Mouse (Mus musculus): ENCODE data around the gene Cacng2. TPM values are rescaled to one million over a fixed set of nuclear protein-coding genes. Genes with fewer than 3 reads are reported as not detected.

Cacng2 gene
- polyA plus RNA-seq, 1 experiment from 2014 or later: not detected

- H3K4me3 ChIP-seq: no peak overlapping the region
- H3K9me3 ChIP-seq (replicated peaks): no peaks in the 10 kb centered on the region
- ATAC-seq: no peak
- peaks cover 5% of the 10 kb centered on the region; the same call in 1 of the 2 replicates for H3K4me1 ChIP-seq
- 31% methylated on average over 5 of the region's 5 CpGs for WGBS (ENCODE audit: insufficient replicate concordance)
- H3K27me3 ChIP-seq (replicated peaks): peaks cover 4% of the 10 kb centered on the region; the same call in 1 of the 2 replicates
- H3K27ac ChIP-seq: no peak overlapping the region
- no peaks in the 10 kb centered on the region for H3K36me3 ChIP-seq
- H3K4me2 ChIP-seq: no peak overlapping the region
- no peak overlapping the region; the same call in 1 of the 2 replicates for H3K9ac ChIP-seq
Observed at GRCm38 (mm10) chr15:78001400-78001799, 118.4 kb downstream of the Cacng2 start.

DNA sequence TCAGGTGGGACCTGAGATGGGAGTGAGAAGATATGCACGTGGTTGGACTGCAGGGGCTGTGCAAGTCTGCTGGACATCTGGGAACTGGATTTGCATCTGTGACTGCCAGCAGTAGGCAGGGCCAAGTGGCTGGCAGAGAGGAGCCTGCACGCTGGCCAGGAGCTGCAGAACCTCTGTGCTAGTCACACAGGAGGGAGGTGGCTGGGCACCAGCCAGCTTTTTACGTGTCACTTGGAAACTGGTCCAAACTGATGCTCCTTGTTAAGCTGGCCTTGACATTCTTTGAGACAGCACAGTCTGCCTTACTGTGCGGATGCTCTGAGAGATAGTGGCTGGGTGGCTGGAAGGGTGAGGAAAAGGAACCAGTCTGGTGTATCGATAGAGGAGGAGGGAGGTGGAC is 131.3 kb downstream of the Cacng2 start:
- no peak overlapping the region for H3K4me3 ChIP-seq
- H3K4me2 ChIP-seq: no peak overlapping the region
- H3K36me3 ChIP-seq: no peaks in the 10 kb centered on the region
- no peaks in the 10 kb centered on the region for H3K9me3 ChIP-seq (replicated peaks)
- H3K9ac ChIP-seq: no peak overlapping the region
- 57% methylated on average over 5 of the region's 5 CpGs for WGBS (ENCODE audit: insufficient replicate concordance)
- no peaks in the 10 kb centered on the region for H3K4me1 ChIP-seq
- no peak for ATAC-seq
- H3K27ac ChIP-seq: no peak overlapping the region
- peaks cover 13% of the 10 kb centered on the region for H3K27me3 ChIP-seq (replicated peaks)

DNA sequence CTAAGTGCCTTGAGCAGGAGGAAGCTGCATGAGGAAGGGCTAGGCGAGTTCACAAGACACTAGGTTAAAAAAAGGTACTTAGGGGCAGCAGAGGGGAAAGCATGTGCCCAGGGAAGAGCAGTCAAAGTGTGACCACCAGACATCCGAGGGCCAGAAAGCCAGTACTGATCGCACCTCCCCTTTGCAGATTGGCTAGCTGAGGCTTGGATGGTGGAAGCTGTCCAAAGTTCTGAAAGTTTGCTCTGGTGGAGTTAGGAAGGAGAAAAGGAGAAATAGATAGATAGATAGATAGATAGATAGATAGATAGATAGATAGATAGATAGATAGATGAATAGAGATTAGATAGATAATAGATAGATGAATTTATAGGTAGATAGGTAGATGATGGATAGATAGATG is 136.4 kb downstream of the Cacng2 start:
- Histone ChIP-seq H3K4me1 (peaks cover 1% of the 10 kb centered on the region; the same call in 1 of the 2 replicates), H3K4me3 (no peak overlapping the region), H3K27me3 (replicated peaks) (peaks cover 44% of the 10 kb centered on the region), H3K36me3 (no peaks in the 10 kb centered on the region), H3K27ac (no peak overlapping the region), H3K4me2 (no peak overlapping the region), H3K9ac (no peak overlapping the region), H3K9me3 (replicated peaks) (no peaks in the 10 kb centered on the region)
- no peak for ATAC-seq
- WGBS (ENCODE audit: insufficient replicate concordance): 15% methylated on average over 3 of the region's 3 CpGs

GRCm38 (mm10) chr15:77982195-77982939 is 137.5 kb downstream of the Cacng2 start:
- Histone ChIP-seq H3K36me3 (no peaks in the 10 kb centered on the region), H3K4me1 (peaks cover 12% of the 10 kb centered on the region), H3K9ac (no peak overlapping the region), H3K27me3 (replicated peaks) (peaks cover 44% of the 10 kb centered on the region), H3K4me2 (no peak overlapping the region), H3K4me3 (no peak overlapping the region), H3K9me3 (replicated peaks) (no peaks in the 10 kb centered on the region), H3K27ac (no peak overlapping the region)
- no peak for ATAC-seq
- 26% methylated on average over 18 of the region's 18 CpGs for WGBS (ENCODE audit: insufficient replicate concordance)

DNA sequence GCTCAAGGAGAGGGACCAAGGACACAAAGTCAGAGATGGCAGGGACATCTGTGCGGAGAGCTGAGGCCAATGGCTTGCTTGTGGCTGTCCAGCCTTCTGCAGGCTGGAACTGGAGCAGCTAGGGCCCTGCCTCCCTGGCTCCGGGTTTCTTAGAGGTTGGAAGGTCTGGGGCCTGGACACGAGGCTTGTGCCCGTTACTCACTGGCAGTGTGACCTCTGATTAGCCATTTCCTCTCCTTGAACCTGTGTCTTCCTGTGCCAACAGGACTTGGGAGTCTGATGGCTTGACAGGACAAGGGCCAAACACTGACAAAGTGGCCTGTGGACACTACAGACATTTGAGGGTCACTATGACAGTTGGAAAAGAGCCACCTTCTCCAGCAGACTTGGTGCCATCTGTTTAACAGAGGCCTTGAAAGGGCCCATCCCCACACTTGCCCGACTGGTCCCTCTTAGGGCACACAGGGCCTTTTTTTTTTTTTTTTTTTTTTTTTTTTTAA is 138.6 kb downstream of the Cacng2 start:
- H3K36me3 ChIP-seq: no peaks in the 10 kb centered on the region
- H3K27ac ChIP-seq: no peak overlapping the region
- H3K27me3 ChIP-seq (replicated peaks): peaks cover 44% of the 10 kb centered on the region
- WGBS (ENCODE audit: insufficient replicate concordance): 54% methylated on average over 5 of the region's 5 CpGs
- no peak for ATAC-seq
- no peak overlapping the region for H3K4me3 ChIP-seq
- H3K9me3 ChIP-seq (replicated peaks): no peaks in the 10 kb centered on the region
- H3K9ac ChIP-seq: no peak overlapping the region
- peaks cover 22% of the 10 kb centered on the region for H3K4me1 ChIP-seq
- H3K4me2 ChIP-seq: no peak overlapping the region

- ATAC-seq: no peak
- no peak overlapping the region for H3K4me2 ChIP-seq
- no peak overlapping the region for H3K27ac ChIP-seq
- H3K27me3 ChIP-seq (replicated peaks): peaks cover 39% of the 10 kb centered on the region
- no peak overlapping the region for H3K4me3 ChIP-seq
- H3K4me1 ChIP-seq: peaks cover 39% of the 10 kb centered on the region
- 78% methylated on average over 10 of the region's 10 CpGs for WGBS (ENCODE audit: insufficient replicate concordance)
- no peak overlapping the region for H3K9ac ChIP-seq
- H3K9me3 ChIP-seq (replicated peaks): no peaks in the 10 kb centered on the region
- no peaks in the 10 kb centered on the region for H3K36me3 ChIP-seq
Observed at GRCm38 (mm10) chr15:77979427-77979865, 140.4 kb downstream of the Cacng2 start.

GRCm38 (mm10) chr15:77977663-77978062 is 142.2 kb downstream of the Cacng2 start:
- H3K4me1 ChIP-seq: peaks cover 56% of the 10 kb centered on the region
- peaks cover 28% of the 10 kb centered on the region for H3K27me3 ChIP-seq (replicated peaks)
- no peaks in the 10 kb centered on the region for H3K9me3 ChIP-seq (replicated peaks)
- H3K36me3 ChIP-seq: no peaks in the 10 kb centered on the region
- H3K4me2 ChIP-seq: peak overlapping the region; percentile 36
- no peak overlapping the region for H3K4me3 ChIP-seq
- H3K9ac ChIP-seq: no peak overlapping the region
- peak; percentile 51; the same call in 1 of the 2 replicates for ATAC-seq
- H3K27ac ChIP-seq: peak overlapping the region; percentile 61
- 43% methylated on average over 3 of the region's 3 CpGs for WGBS (ENCODE audit: insufficient replicate concordance)

GRCm38 (mm10) chr15:77974165-77974841 is 145.5 kb downstream of the Cacng2 start:
- H3K4me3 ChIP-seq: peak overlapping the region; percentile 17
- no peaks in the 10 kb centered on the region; the same call in 1 of the 2 replicates for H3K36me3 ChIP-seq
- H3K4me2 ChIP-seq: peak overlapping the region; percentile 64
- H3K9me3 ChIP-seq (replicated peaks): no peaks in the 10 kb centered on the region
- peaks cover 4% of the 10 kb centered on the region for H3K27me3 ChIP-seq (replicated peaks)
- H3K4me1 ChIP-seq: peaks cover 76% of the 10 kb centered on the region
- ATAC-seq: peak; percentile 90
- peak overlapping the region; percentile 61 for H3K9ac ChIP-seq
- WGBS (ENCODE audit: insufficient replicate concordance): 34% methylated on average over 6 of the region's 6 CpGs
- H3K27ac ChIP-seq: peak overlapping the region; percentile 96

DNA sequence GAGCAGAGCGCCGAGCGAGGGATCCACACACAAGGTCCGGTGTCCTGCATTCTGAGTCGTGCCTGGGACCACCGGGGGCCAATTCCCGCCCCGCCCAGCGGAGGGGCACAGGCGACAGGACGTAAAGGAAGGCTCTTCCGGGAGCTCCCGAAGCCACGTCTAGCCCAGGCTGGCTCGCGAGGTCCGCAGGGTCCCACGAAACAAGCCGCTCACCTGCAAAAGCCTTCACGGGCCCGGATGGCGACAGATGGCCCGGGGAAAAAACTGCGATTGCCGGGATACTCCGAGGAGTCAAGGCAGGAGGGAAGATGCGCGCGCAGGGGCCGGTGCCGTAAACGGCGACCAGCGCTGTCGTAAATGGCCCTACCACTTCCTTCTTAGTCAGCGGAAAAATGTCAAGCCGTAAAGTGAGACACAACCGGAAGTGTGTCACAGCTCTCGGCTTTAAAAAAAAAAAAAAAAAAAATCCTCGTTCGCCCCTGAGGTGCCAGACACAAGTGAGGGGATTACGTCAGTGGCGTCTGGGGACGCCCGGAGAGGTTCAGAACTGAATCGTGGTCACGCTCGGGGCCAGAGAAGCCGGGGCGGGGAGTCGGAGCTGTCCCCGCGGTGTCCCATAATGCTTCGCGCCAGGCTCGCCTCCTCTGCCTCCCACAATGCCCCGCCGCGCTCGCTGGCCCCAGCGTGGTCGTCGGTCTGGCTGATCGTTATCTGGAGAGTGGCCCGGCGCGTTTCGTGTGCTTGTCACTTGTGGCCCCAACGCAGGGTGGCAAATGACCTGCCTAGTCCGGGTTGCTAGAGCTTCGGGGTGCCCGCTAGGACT is 149.1 kb downstream of the Cacng2 start, which contains the start of gene Eif3d:
Eif3d (minus strand) TSS at position 344 of the 823 bp plus-strand sequence.
- H3K27ac ChIP-seq: peak within 1 kb of the TSS; percentile 96
- H3K4me1 ChIP-seq: peaks cover 85% of the 10 kb centered on the region
- H3K9ac ChIP-seq: peak within 1 kb of the TSS; percentile 95
- H3K27me3 ChIP-seq (replicated peaks): no peaks in the 10 kb centered on the region
- under 1% methylated on average over 72 of the region's 72 CpGs for WGBS (ENCODE audit: insufficient replicate concordance)
- no peaks in the 10 kb centered on the region for H3K9me3 ChIP-seq (replicated peaks)
- peak within 1 kb of the TSS; percentile 83 for H3K4me2 ChIP-seq
- H3K36me3 ChIP-seq: peaks cover 36% of the 10 kb centered on the region
- ATAC-seq: peak; percentile 59
- peak within 1 kb of the TSS; percentile 86 for H3K4me3 ChIP-seq

GRCm38 (mm10) chr15:77969940-77970469 is 149.8 kb downstream of the Cacng2 start:
- H3K36me3 ChIP-seq: peaks cover 42% of the 10 kb centered on the region
- H3K4me2 ChIP-seq: peak overlapping the region; percentile 83
- 0 out of 2 replicates have a peak, but pooled peaks have one; percentile 0 for ATAC-seq
- peak overlapping the region; percentile 95 for H3K9ac ChIP-seq
- WGBS (ENCODE audit: insufficient replicate concordance): under 1% methylated on average over 15 of the region's 15 CpGs
- H3K9me3 ChIP-seq (replicated peaks): no peaks in the 10 kb centered on the region
- peak overlapping the region; percentile 86 for H3K4me3 ChIP-seq
- H3K4me1 ChIP-seq: peaks cover 85% of the 10 kb centered on the region
- peak overlapping the region; percentile 96 for H3K27ac ChIP-seq
- no peaks in the 10 kb centered on the region for H3K27me3 ChIP-seq (replicated peaks)

- H3K9me3 ChIP-seq (replicated peaks): no peaks in the 10 kb centered on the region
- peak overlapping the region; percentile 48 for H3K4me2 ChIP-seq
- no peaks in the 10 kb centered on the region for H3K27me3 ChIP-seq (replicated peaks)
- 29% methylated on average over 9 of the region's 9 CpGs for WGBS (ENCODE audit: insufficient replicate concordance)
- H3K4me1 ChIP-seq: peaks cover 55% of the 10 kb centered on the region
- peaks cover 91% of the 10 kb centered on the region for H3K36me3 ChIP-seq
- no peak overlapping the region for H3K4me3 ChIP-seq
- peak overlapping the region; percentile 56 for H3K9ac ChIP-seq
- peak overlapping the region; percentile 96 for H3K27ac ChIP-seq
- peak; percentile 90 for ATAC-seq
Observed at GRCm38 (mm10) chr15:77965117-77965528, 154.7 kb downstream of the Cacng2 start.

Data from liver, embryonic 12.5 days (tissue).